Mouse (Mus musculus) c-Kit-negative CD71-positive TER-119-positive erythroid progenitor cells, embryonic 14.5 days (primary cell): ENCODE measurements around the gene Plek.

Experiments used
- DNase-seq: peaks from one replicate; pipeline ENCODE4 v3.0.0-alpha.2; 2013; ENCODE audit warnings: low read depth, low spot score

Gene Plek

DNA sequence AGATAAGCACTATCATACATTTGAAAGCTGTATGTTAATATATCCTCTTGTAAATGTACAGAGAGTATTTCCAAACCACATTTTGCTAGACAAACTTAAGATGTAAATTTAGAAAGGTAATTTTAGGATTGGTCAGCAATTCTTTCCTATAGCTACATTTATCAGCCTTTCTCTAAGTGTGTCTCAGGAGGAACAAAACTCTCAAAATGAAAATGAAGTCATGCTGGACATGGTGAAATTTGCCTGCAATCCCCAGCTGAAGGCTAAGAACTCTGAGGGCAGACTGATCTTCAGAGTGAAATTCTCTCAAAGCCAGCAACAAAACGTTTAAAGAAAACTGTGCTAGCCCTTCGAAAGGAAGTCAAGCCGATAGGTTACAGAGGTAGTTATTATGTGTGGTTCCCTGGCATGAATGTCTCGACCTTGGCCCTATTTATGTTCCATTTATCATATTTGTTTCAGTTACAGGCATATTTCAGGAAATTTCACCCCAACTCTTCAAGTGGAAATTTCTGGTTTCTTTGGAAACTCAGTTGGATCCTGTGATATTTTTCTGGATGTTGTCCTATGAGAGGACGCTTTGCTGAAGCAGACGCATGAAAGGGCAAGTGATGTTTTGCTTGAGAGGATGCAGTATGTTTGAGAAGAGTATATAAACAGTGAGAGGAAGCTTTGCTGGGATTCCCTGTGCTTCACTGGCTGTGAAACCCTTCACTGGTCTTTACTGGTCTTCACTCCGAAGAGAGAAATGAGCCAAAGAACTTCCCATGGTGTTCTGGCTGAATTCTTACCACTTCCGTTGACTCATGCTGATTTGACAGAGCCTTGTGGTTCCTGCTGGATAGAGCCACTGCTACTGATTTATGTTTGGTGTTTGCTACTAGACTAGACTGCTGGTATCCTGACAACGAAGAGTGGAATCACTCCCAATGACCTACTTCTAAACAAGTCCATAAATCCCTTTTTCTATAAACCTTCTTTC is 51.5 kb downstream of the Plek start:
- no peak for DNase-seq

DNA sequence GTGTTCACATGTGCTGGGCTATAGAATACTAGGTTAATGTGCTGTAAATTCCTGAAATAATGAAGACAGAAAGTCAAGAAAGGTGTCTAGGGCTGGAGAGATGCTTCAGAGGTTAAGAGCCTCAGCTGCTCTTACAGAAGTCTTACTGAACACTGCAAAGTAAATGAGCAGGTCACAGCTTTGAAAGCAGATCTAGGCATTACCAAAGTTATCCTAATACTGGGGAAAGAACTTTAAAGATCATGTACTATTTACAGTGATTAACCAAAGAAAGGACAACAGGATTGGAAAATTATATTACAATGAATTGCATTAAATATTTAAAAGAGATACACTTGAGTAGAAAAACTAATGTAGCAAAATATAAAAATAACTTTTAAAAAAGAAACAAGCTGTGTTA is 52.2 kb downstream of the Plek start:
- no peak for DNase-seq

DNA sequence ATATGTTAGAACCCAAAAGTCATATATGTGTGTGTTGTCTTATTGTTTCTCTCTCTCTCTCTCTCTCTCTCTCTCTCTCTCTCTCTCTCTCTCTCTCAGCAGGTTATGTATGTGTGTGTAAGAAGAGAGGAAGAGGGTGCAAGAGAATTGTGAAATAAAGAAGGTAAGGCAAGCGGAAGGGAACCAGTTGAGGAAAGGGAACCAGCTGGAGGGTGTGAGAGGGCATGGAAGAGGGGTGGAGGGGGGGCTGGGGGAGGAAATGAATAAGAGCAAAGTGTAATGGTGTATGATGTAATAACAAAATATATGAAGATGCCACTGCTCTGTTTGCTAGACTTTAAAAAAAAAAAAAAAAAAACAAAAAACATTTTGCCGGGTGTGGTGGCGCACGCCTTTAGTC is 52.8 kb downstream of the Plek start:
- no peak for DNase-seq

DNA sequence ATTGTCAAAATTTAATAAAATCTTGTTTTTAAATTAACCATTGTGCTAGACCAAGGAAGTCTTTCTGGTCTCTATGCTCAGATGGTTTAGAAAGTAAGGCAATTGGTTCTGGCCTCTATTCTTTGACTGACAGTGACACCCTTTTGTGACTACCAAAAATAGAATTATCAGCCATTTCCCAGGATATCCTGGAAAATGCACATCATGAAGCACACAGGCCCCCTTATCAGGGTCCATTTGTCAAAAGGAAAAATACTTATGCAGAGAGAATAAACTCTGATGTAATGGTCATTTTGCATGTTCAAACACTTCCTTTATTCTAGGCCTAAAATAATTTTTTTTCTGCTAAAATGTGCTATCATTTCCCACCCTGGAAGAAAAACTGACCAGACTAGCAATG is 54.7 kb downstream of the Plek start:
- no peak for DNase-seq

DNA sequence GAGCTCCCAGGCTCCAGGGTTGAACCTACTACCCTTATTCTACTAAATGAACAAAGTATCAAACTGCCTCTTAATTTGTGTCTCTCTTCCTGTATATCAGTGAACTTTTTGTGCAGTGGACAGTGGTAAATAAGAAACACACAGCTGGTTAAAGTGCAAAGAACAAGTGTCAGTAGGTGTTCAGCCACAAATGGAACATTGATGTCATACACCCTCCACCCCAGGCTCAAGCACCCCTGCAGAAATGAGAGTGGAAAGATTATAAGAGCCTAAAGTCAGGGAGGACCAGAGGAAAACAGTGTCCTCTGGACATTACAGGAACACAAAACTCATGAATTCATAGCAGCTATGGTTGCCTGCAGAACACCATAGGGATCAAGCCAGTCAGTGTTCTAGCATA is 55.4 kb downstream of the Plek start:
- DNase-seq = no peak

DNA sequence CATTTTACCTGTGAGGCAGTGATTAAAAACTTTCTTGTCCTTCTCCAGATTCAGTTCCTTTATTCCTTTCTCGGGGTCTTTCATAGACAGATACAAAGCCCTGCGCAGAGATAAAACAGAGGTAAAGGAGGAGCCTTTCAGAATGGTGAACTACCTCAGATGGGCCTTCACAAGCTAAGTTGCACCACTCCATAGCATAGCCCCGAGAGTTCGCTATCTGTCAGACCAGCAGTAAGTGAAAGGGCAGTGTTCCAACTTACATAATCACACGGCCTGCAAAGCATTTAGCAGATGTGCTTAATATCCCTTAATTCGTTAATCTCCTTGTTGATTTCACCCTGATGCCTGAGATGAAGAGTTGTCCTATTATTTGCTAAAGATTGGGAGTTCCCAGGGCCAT is 59.3 kb downstream of the Plek start:
- DNase-seq = no peak

DNA sequence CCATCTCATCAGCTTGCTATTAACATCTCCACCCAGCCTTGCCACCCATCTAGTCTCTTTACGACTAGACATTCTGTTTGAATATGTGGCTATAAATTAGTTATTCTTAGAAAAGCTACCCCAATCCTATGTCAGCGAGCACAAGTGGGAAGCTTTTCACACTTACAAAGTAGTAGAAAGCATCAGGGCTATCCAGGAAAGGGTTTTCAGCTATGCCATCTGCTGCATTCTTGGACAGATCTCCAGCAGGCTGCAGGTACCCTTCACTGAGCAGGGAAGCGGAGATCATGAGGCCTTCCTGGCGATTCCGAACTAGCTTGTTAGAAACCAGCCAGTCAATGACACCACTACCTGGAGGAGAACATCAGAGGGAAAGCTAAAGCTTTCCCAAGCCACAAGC is 62.3 kb downstream of the Plek start:
- no peak for DNase-seq

DNA sequence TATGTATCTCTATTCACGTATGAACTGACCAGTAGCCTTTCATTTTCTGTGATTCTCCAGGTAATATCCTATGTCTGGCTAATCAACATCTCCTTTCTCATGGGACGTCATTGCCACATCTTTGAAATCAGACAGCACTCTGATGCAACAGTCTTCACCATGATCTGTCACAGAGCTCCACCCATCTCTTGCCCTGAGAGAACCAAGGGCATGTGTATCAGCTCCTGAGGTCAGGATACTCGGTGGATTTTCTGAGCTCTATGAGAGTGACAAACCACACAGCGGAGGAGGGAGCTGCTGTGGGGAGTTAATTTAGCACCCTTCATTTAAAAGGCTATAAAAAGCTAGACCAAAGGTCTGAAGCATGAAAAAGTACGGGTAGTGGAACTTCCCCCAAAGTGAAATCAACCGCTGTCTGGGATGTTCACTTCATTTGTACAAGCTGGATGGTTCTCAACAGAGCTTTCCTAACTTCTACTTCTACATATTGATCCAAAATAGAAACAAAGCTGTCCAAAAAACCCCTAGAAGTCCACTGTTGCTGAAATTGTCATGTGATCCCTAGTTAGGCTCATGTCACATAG is 64.3 kb downstream of the Plek start:
- DNase-seq = no peak

DNA sequence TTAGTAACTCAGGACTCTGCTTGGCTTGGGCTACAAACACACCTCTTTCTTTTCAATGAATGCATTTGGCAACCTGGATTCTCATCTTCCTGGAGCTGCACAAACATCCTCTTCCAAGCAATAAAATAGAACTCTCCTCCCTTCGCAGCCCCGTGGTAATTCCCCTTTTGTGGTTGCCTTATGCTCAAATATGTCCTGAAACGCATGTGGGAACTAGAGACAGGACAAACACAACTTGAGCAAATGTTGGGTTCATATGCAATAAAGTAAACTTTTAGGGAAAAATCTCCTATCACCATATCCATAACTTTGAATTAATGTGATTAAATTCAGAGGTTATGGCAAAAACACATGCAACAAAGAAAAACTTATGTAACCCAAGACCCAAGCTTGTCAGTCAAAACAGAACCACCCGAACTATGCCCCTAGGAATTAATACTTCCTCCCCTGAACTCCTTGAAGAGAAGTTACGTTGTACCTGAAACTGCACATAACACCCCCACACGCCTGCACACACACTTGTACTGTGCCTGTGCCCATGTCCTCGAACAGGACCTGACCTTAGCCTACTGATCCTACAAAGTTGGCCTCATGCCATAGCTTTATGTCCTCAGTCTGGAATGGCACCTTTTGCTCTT is 65.5 kb downstream of the Plek start:
- no peak for DNase-seq

DNA sequence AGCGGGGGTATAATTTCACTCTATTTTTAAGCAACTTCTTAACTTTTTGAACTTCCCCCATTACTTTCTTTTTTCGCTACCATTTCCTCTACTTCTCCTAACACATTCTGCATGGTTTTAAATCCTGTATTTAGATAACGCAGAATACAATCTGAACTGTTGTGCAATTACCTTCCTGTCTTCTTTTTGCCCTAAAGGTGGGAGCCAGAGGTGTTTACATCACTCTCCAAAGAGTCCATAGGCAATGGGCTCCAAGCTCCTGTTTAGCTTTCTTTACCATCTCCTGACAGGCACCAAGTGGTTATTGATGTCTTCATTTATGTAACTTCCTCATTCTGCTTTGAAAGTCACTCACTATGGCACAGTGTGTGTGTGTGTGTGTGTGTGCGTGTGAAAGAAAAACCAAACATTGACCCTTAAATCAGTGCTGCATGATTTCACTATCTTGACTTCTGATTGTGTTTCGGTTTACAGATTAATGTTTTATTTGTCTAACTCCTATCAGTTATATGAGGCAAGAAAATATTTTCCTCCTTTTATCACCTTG is 73.9 kb downstream of the Plek start:
- DNase-seq = no peak

DNA sequence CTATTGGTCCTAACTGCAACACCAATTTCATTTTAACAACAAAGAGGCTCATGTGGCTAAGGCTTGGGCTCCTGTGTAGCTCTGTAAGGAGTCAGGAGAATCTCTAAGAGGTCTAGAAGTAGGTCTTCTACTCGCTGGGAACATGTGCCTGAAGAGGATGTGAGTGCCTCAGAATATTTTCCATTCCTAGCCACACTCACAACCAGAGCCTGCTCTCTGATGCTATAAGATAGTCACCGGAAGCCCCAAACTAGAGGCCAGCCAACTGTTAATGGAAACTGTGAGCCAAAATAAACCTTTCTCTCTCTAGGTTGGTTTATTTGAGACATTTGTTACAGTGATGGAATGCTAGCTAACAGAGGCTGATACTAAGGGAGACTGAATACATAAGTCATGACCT is 74.6 kb downstream of the Plek start:
- DNase-seq = no peak

DNA sequence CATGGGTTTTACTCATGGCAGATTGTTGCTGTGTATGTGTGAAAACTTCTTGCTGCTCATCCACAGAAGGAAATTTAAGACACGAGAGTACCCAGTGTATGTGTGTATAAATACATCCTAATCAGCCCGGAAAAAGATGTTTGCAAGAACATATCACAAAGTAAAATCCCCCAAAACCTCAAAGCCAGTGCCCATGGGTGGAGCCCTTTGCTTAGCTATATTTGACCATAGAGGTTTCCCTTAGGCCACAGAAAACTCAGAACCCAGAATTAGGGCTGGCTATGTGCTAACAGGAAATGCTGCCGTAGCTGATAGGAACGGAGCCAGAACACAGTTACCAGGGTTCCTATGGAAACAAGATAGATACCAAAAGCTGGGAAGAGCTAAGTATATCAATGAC is 75.2 kb downstream of the Plek start:
- no peak for DNase-seq

DNA sequence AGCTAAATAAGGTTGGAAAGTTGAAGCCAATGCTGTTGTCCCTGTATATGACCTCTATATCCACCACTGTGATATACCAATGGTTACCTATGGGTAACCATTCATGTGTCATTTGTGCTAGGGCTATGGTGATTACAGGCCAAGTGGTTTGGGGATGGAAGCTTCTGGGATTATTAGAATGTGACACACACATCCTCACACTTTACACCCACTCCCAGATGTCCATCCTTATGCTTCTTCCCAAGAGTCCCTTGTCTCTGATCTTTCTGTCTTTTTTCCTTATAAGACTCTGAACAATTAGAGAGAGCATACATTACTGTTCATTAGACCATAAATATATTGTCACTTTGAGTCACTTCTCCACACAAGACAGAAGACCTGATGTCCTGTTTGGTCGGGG is 79.1 kb downstream of the Plek start:
- no peak for DNase-seq

DNA sequence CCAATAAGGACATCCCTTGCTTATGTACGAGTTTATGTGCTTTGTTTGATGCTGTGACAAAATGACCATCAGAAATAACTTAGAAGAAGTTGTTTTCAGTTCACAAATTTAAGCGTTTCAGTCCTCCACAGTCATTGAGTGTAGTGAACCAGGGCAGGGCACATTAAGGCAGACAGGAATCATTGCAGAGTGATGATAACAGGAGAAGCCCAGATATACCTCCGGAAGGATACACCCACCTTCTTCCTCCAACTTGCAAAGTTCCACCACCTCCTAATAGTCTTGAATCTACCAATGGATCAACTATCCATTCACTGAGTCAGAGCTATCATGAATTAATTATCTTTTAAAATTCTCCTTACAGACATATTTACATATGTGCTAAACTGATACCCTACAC is 80.2 kb downstream of the Plek start:
- DNase-seq = no peak

DNA sequence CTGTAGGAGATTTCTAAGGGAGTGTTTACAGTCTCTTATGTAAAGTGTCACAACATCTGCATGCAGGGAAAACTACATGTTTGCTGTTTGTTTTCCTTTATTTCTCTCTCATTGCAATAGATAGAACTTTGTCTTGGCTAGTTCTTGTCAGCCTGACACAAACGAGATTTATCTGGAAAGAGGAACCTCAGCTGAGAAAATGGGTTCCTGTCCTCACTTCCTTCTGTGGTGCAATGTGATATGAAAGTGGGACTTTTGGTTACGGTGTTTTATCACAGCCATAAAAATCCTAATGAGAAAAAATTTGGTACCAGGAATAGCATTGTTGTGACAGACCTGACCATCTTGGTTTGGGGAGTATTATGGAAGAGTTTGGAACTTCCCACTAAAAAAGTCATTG is 82.5 kb downstream of the Plek start:
- DNase-seq = no peak

DNA sequence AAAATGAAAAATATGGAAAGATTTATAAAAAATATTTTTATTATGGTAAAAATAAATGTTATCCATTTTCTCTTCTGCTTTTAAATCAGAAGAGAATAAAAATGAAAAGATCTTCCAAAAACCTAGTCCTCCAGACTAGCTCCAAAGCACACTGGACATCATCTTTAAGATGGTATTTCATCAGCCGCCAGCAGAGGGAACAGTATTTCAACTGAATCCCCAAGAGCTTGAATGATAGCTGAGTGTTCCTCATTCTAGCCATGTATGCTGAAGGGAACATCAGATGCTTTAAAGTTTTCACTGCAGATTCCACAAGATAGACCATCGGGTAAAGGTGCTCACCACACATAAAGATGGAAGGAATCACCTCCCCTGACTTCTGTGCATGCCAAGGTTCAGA is 84.4 kb downstream of the Plek start:
- DNase-seq = no peak

DNA sequence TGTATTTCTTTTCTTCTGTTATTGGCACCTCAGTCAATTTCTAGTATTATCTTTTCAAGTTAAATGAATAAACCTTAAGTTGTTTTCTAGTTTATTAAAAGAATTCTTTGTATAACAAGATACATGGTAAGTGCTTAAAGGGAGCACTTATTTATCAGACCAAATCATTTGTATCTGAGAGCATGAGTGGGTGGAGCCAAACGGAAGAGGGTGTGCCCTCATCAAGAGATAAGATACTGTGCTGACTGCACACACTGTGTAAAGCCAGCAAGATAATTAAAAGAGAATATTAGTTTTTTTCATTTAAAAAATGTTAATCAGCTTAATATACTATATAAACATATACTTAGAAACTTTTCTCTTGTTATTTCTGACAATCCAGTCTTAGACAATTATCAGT is 93.7 kb downstream of the Plek start:
- peak; percentile 25 for DNase-seq

DNA sequence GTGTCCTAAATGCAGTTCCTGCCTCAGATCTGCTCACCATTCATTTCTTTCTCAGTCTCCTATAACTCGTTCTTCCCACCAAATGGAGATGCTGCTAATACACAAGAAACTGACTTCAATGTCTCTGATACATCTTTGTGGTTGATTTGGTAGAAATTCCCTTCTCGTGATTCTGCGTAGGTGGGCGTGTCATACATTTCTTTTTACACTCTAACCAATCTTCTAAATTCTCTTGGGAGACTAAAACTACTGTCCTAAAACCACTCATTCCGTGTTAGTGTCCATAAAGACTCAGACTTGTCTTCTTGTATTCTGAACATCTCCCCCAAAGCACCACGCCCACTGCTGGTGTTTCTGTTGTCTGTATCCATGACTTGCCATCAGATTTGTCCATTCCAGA is 95.2 kb downstream of the Plek start:
- no peak for DNase-seq

DNA sequence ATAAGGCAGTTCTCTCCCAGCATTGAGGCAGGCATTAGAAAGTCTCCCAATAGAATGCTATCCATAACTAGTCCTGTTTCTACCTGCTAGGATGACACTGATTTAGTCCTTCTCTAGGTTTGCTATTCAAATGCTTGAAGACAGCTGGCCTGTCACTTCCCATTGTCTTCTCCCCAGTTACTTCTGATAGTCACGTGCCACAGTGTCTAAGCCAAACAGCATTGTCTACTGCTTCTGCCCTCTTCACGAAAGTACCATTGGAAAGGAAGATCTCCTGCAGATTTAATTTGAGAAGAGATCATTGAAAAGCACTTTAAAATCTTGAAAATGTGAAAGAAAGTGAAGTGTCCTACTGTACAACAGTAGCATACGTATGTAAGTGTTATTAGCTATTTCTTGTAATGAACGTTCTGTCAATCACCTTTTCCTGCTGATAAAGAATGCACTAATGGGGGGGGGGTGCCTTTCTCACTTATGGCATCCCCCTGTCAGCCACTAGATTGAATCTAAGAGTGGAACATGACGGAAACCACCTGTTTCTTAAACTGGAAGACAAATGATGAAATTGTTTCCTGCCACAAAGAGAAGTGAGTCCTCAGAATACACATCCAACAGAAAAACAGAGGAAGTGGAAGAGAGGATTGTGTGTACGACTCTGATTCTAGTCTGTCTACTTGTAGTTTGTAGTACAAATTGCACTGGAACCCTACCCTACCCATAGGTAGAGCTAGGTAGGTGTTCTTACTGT is 95.9 kb downstream of the Plek start:
- no peak for DNase-seq

DNA sequence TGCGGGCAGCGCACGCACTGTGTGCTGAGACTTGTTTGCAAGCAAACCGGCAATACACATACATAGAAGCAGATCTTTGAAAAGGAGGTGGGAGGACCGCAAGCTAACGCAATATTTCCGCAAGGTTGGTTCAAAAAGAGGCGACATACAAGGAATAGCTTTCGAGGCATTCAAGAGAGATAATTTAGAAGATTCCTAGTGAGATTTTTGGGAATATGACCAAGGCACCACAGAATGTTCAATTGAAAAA is 100.5 kb downstream of the Plek start:
- no peak for DNase-seq

DNA sequence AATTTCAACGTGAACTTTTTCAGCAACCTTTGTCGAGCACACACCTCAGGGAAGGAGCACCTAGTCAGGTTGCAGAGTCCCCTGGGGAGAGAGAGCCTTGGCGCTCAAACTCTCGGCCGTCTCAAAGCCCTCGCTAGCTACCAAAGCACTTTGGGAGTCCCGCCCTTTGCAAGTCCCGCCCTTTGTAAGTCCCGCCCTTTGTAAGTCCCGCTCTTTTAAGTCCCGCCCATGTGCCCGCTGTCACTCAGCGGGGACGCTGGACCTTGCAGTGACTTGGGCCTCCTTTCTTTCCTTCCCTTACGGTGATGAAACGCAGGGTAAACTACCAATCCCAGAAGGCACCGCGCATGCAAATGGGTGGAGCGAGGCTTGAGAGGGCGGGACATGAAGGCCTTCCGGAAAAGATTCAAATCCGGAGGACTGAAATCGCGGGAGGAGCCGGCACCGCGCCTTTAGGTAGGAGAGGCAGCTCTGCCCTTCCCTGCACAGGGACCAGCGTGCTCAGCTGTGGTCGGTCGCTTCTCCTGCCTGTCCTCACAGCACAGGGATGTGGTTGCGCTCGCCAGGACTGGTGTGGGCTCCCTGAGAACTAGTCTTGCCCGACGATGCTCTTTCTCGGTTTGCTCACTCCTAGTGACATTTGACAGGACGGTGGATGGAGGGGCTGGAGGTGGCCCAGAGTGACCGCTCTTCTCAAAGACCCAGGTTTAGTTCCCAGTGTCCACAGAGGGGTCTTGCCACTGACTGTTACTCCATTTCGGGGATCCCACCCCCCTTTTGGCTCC is 101.0 kb downstream of the Plek start, which contains the start of gene Fbxo48:
TSS of gene Fbxo48 (plus strand) at position 400 of the 785 bp plus-strand sequence.
- peak; percentile 99 for DNase-seq
